Mouse (Mus musculus) MEL (cell line): ENCODE measurements around the gene Lyg2. TPM values are rescaled to one million over a fixed set of nuclear protein-coding genes. Genes with fewer than 3 reads are reported as not detected.
A peak's percentile ranks its signal among the peaks of the same experiment; 100 is the strongest.

Source experiments
- DNase-seq: peaks from one replicate; pipeline ENCODE4 v3.0.0; 2011; ENCODE audit warnings: low read depth, low spot score
- H3K27ac ChIP-seq: 2 replicates; pipeline ENCODE4 v1.5.1; 2012; ENCODE audit warnings: low read depth, mild to moderate bottlenecking, control low read depth, low read length, moderate library complexity; ENCODE audit not compliant: control insufficient read depth
- H3K27me3 ChIP-seq, 2 experiments: fragments of 150-350 bp in 1 of 2; sonication (generic) in 1 of 2; 2 replicates each; pipeline ENCODE4 v1.6.1; 2012; ENCODE audit warnings: low read length in 2 of 2, mild to moderate bottlenecking in 2 of 2, improper control_type of control experiment in 1 of 2, moderate library complexity in 1 of 2; ENCODE audit not compliant: insufficient read depth in 2 of 2, control insufficient read depth in 1 of 2
- H3K36me3 ChIP-seq, 2 experiments: 2 replicates each; pipeline ENCODE4 v1.6.1; 2012 to 2014; ENCODE audit warnings: low read length in 2 of 2, improper control_type of control experiment in 1 of 2, inconsistent platforms in 1 of 2, mild to moderate bottlenecking in 1 of 2; ENCODE audit not compliant: insufficient read depth in 2 of 2, control insufficient read depth in 1 of 2
- H3K4me1 ChIP-seq, 2 experiments: fragments of 150-350 bp in 1 of 2; sonication (generic) in 1 of 2; 2 replicates each; pipeline ENCODE4 v1.6.1; 2012; ENCODE audit warnings: low read length in 2 of 2, improper control_type of control experiment in 1 of 2, mild to moderate bottlenecking in 1 of 2; ENCODE audit not compliant: insufficient read depth in 2 of 2, control insufficient read depth in 1 of 2
- H3K4me3 ChIP-seq, 2 experiments: fragments of 150-350 bp in 1 of 2; sonication (generic) in 1 of 2; 2 replicates each; pipeline ENCODE4 v1.5.1; 2012; ENCODE audit warnings: low read depth in 2 of 2, low read length in 2 of 2, mild to moderate bottlenecking in 2 of 2, moderate library complexity in 2 of 2, control low read depth in 1 of 2, improper control_type of control experiment in 1 of 2; ENCODE audit not compliant: control insufficient read depth in 1 of 2, insufficient read depth in 1 of 2
- H3K79me2 ChIP-seq: 2 replicates; pipeline ENCODE4 v1.6.1; 2012; ENCODE audit warnings: mild to moderate bottlenecking, low read length, moderate library complexity; ENCODE audit not compliant: control insufficient read depth, poor library complexity, insufficient read depth
- H3K9ac ChIP-seq: 2 replicates; pipeline ENCODE4 v1.6.1; 2012; ENCODE audit warnings: low read depth, mild to moderate bottlenecking, control low read depth, low read length, moderate library complexity; ENCODE audit not compliant: control insufficient read depth, poor library complexity, severe bottlenecking
- H3K9me3 ChIP-seq: fragments of 150-350 bp; sonication (generic); replicated peaks from 2 replicates; pipeline ENCODE4 v1.6.1; 2012; ENCODE audit warnings: mild to moderate bottlenecking, low read length, improper control_type of control experiment, moderate library complexity; ENCODE audit not compliant: insufficient read depth
- BHLHE40 ChIP-seq: IDR thresholded peaks from 2 replicates; pipeline ENCODE4 v1.6.1; 2012; ENCODE audit warnings: low read depth, mild to moderate bottlenecking, inconsistent platforms, low read length, improper control_type of control experiment, borderline replicate concordance
- CHD1 ChIP-seq: IDR thresholded peaks from 2 replicates; pipeline ENCODE4 v1.6.1; 2012; ENCODE audit warnings: low read depth, mild to moderate bottlenecking, inconsistent platforms, low read length, improper control_type of control experiment
- CHD2 ChIP-seq: IDR thresholded peaks from 2 replicates; pipeline ENCODE4 v1.6.1; 2011; ENCODE audit warnings: low read length, improper control_type of control experiment
- CTCF ChIP-seq, 3 experiments: IDR thresholded peaks in 2 of 3; conservative IDR thresholded peaks in 1 of 3; 2 replicates each; pipeline ENCODE4 v1.5.1; 2011 to 2012; ENCODE audit warnings: low read length in 3 of 3, low read depth in 2 of 3, mild to moderate bottlenecking in 2 of 3, improper control_type of control experiment in 1 of 3, inconsistent platforms in 1 of 3, mixed read lengths in 1 of 3, moderate library complexity in 1 of 3; ENCODE audit not compliant: control insufficient read depth in 1 of 3, insufficient read depth in 1 of 3, poor library complexity in 1 of 3, severe bottlenecking in 1 of 3
- E2F4 ChIP-seq: IDR thresholded peaks from 2 replicates; pipeline ENCODE4 v1.6.1; 2011; ENCODE audit warnings: low read depth, low read length, improper control_type of control experiment, borderline replicate concordance
- ELF1 ChIP-seq: IDR thresholded peaks from 2 replicates; pipeline ENCODE4 v1.6.1; 2014; ENCODE audit warnings: low read depth, mild to moderate bottlenecking, inconsistent platforms, low read length, improper control_type of control experiment, moderate library complexity
- EP300 ChIP-seq, 2 experiments: IDR thresholded peaks; 2 replicates each; pipeline ENCODE4 v1.6.1; 2011; ENCODE audit warnings: improper control_type of control experiment in 2 of 2, low read length in 2 of 2, low read depth in 1 of 2, mild to moderate bottlenecking in 1 of 2
- ETS1 ChIP-seq: IDR thresholded peaks from 2 replicates; pipeline ENCODE4 v1.6.1; 2012; ENCODE audit warnings: low read depth, mild to moderate bottlenecking, inconsistent platforms, low read length, improper control_type of control experiment, moderate library complexity
- GABPA ChIP-seq: IDR thresholded peaks from 2 replicates; pipeline ENCODE4 v1.6.1; 2012; ENCODE audit warnings: low read depth, mild to moderate bottlenecking, inconsistent platforms, low read length, improper control_type of control experiment, moderate library complexity
- GATA1 ChIP-seq: IDR thresholded peaks from 2 replicates; pipeline ENCODE4 v1.6.1; 2011; ENCODE audit warnings: low read depth, low read length, improper control_type of control experiment
- HCFC1 ChIP-seq: IDR thresholded peaks from 2 replicates; pipeline ENCODE4 v1.6.1; 2012; ENCODE audit warnings: low read depth, mild to moderate bottlenecking, inconsistent platforms, low read length, improper control_type of control experiment, moderate library complexity
- KAT2A ChIP-seq: conservative IDR thresholded peaks from 2 replicates; pipeline ENCODE4 v1.6.1; 2012; ENCODE audit warnings: low read depth, low read length, improper control_type of control experiment, inconsistent platforms
- MAFK ChIP-seq: IDR thresholded peaks from 2 replicates; pipeline ENCODE4 v1.6.1; 2011; ENCODE audit warnings: low read depth, mild to moderate bottlenecking, low read length, improper control_type of control experiment, borderline replicate concordance
- MAX ChIP-seq: IDR thresholded peaks from 2 replicates; pipeline ENCODE4 v1.6.1; 2011; ENCODE audit warnings: low read length, improper control_type of control experiment
- MXI1 ChIP-seq: IDR thresholded peaks from 2 replicates; pipeline ENCODE4 v1.6.1; 2011; ENCODE audit warnings: mild to moderate bottlenecking, low read depth, low read length, improper control_type of control experiment
- MYB ChIP-seq: IDR thresholded peaks from 2 replicates; pipeline ENCODE4 v1.6.1; 2011; ENCODE audit warnings: mild to moderate bottlenecking, low read depth, low read length, improper control_type of control experiment
- MYC ChIP-seq: IDR thresholded peaks from 2 replicates; pipeline ENCODE4 v1.6.1; 2011; ENCODE audit warnings: low read depth, mild to moderate bottlenecking, low read length, improper control_type of control experiment, moderate library complexity
- NRF1 ChIP-seq: IDR thresholded peaks from 2 replicates; pipeline ENCODE4 v1.6.1; 2014; ENCODE audit warnings: low read depth, mild to moderate bottlenecking, inconsistent platforms, low read length, improper control_type of control experiment, moderate library complexity; ENCODE audit not compliant: poor library complexity, insufficient read depth, severe bottlenecking
- RAD21 ChIP-seq: IDR thresholded peaks from 2 replicates; pipeline ENCODE4 v1.6.1; 2011; ENCODE audit warnings: mild to moderate bottlenecking, low read depth, low read length, improper control_type of control experiment
- RCOR1 ChIP-seq: IDR thresholded peaks from 2 replicates; pipeline ENCODE4 v1.6.1; 2012; ENCODE audit warnings: low read depth, mild to moderate bottlenecking, inconsistent platforms, low read length, improper control_type of control experiment
- TBP ChIP-seq: IDR thresholded peaks from 2 replicates; pipeline ENCODE4 v1.8.0; 2011; ENCODE audit warnings: low read depth, low read length, improper control_type of control experiment
- UBTF ChIP-seq: IDR thresholded peaks from 2 replicates; pipeline ENCODE4 v1.6.1; 2012; ENCODE audit warnings: low read depth, mild to moderate bottlenecking, inconsistent platforms, low read length, improper control_type of control experiment, moderate library complexity, borderline replicate concordance; ENCODE audit not compliant: insufficient read depth
- USF1 ChIP-seq: IDR thresholded peaks from 2 replicates; pipeline ENCODE4 v1.6.1; 2014; ENCODE audit warnings: low read depth, mild to moderate bottlenecking, inconsistent platforms, low read length, improper control_type of control experiment, moderate library complexity
- ZC3H11A ChIP-seq: IDR thresholded peaks from 2 replicates; pipeline ENCODE4 v1.6.1; 2012; ENCODE audit warnings: low read depth, mild to moderate bottlenecking, inconsistent platforms, low read length, improper control_type of control experiment
- ZKSCAN1 ChIP-seq: IDR thresholded peaks from 2 replicates; pipeline ENCODE4 v1.6.1; 2012; ENCODE audit warnings: low read depth, mild to moderate bottlenecking, inconsistent platforms, low read length, improper control_type of control experiment, moderate library complexity
- ZMIZ1 ChIP-seq: IDR thresholded peaks from 2 replicates; pipeline ENCODE4 v1.6.1; 2012; ENCODE audit warnings: low read depth, mild to moderate bottlenecking, inconsistent platforms, low read length, improper control_type of control experiment, moderate library complexity
- ZNF384 ChIP-seq: IDR thresholded peaks from 2 replicates; pipeline ENCODE4 v1.6.1; 2012; ENCODE audit warnings: low read depth, mild to moderate bottlenecking, inconsistent platforms, low read length, improper control_type of control experiment
- polyA plus RNA-seq, 2 experiments: library from polyadenylated mRNA; stranded (reverse) in 1 of 2; unstranded in 1 of 2; fragments of >175 nt in 1 of 2; fragments of >200 nt in 1 of 2; gene quantifications; 2 replicates each; pipeline versions ENCODE4 v1.2.1 to v1.2.4; 2012; ENCODE audit warnings: low replicate concordance in 2 of 2, low read depth in 1 of 2; ENCODE audit not compliant: insufficient read length in 2 of 2, insufficient read depth in 1 of 2, missing spikeins in 1 of 2
- total RNA-seq: library from RNA; depleted of rRNA; stranded (reverse); fragments of 300-350 nt; gene quantifications from 2 replicates; pipeline ENCODE4 v1.2.3, GENCODE M21; 2012

Gene Lyg2
- total and polyA plus RNA-seq, 3 experiments, result not detected

DNA sequence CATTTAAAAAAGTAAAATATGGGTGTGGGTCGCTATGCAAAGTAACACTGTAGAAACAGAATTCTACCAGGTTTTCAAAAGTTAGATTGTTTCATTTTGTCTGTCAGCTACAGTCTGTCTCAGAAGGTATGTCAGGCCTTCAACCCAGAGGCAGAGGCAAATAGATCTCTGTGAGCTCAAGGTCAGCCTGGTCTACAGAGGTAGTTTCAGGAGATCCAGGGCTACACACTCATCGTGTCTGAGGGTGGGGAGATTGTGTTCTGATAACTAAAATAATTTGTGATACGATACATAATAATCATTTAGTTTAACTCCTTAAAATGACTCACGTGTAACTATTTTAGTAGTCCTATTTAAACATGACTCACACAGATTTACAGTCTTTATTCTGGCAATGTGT lies 43.1 kb downstream of the Lyg2 start:
- Histone ChIP-seq H3K4me3 (peak overlapping the region; percentile 81 to 82), H3K9me3 (no peaks in the 10 kb centered on the region), H3K79me2 (no peaks in the 10 kb centered on the region; the same call in 1 of the 2 replicates), H3K36me3 (peaks cover 0 to 13% of the 10 kb centered on the region in 2 experiments; a peak in 3 of 4 replicates), H3K27me3 (no peaks in the 10 kb centered on the region), H3K9ac (peak overlapping the region; percentile 78), H3K27ac (peak overlapping the region; percentile 89), H3K4me1 (peaks cover 2 to 13% of the 10 kb centered on the region in 2 experiments; a peak in 3 of 4 replicates)
- DNase-seq, result peak; percentile 47
- TF ChIP-seq KAT2A (no peak), MAFK (no peak), MXI1 (no peak), TBP (no peak), ZNF384 (no peak), ZC3H11A (no peak), NRF1 (no peak)

DNA sequence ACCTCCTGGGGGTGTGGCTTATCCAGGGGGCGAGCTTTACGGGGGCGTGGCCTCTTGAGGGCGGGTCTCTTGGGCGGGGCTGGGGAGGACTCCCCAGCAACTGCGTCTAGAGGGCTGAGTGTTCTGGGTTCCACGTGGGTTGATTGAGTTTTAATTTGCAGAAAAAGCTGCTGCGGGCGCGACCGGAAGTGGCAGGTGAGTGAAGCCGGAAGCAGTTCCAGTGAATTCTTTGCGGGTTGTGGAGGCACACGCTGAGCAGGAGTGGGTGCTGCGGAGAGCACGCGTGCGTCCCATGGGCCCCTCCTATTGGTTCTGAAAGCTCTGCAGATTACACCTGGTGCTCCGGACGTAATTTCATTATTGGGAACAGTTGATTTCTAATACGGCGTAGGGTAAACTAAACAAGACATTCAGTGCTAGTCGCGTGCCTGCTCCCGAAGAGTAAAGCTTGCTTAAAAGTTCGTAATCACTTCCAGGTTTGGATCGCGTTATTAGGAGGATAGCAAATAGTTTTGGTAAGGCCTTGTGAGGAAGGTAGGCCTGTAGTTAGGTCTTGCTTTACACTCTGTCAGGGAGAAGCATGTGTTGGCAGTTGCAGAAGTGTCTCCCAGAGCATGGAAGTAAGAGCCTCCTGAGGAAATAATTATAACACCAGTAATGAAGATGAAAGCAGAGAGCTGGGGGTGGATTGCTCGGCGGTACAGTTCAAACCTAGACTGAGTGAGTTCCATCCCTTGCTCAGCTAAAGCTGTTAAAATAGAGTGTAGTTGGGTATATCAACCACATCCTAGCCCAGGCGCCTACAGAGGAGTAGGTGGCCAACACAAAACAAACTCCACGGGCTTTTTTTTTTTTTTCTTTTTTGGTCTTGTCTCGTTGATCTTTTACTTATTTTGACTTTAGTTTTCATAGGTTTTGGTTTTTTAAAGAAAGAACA lies 43.9 kb downstream of the Lyg2 start:
- H3K36me3 ChIP-seq, result peaks cover 0 to 13% of the 10 kb centered on the region in 2 experiments; a peak in 2 of 4 replicates
- peak overlapping the region; percentile 78 for H3K9ac ChIP-seq
- no peaks in the 10 kb centered on the region; the same call in 1 of the 2 replicates for H3K79me2 ChIP-seq
- peaks cover 2 to 13% of the 10 kb centered on the region in 2 experiments; a peak in 3 of 4 replicates for H3K4me1 ChIP-seq
- H3K9me3 ChIP-seq, result no peaks in the 10 kb centered on the region
- peak overlapping the region; percentile 81 to 82 for H3K4me3 ChIP-seq
- H3K27me3 ChIP-seq, result no peaks in the 10 kb centered on the region
- peak overlapping the region; percentile 89 for H3K27ac ChIP-seq
- DNase-seq, result peak; percentile 96
- TF ChIP-seq MYC (peak; percentile 95), E2F4 (no peak), ZMIZ1 (peak; percentile 82), RAD21 (no peak), CHD2 (no peak), HCFC1 (peak; percentile 84), ZNF384 (peak; percentile 64; the same call in 1 of the 2 replicates), MAFK (no peak), CTCF (IDR thresholded peaks at IDR 0.05 in 2 of 3, conservative IDR thresholded peaks at IDR 0.05 in 1 of 3; ENCODE audit: control insufficient read depth in 1 of 3, insufficient read depth in 1 of 3, low read depth in 2 of 3, low read length in 3 of 3, poor library complexity in 1 of 3, severe bottlenecking in 1 of 3) (no peak), ELF1 (peak; percentile 78), BHLHE40 (peak; percentile 76; the same call in 1 of the 2 replicates), CHD1 (0 out of 2 replicates have a peak, but pooled peaks have one; percentile 82), NRF1 (peak; percentile 56; the same call in 1 of the 2 replicates), GATA1 (0 out of 2 replicates have a peak, but pooled peaks have one; percentile 16), ZKSCAN1 (0 out of 2 replicates have a peak, but pooled peaks have one; percentile 27), ETS1 (peak; percentile 60; the same call in 1 of the 2 replicates), USF1 (peak; percentile 63), MYB (0 out of 2 replicates have a peak, but pooled peaks have one; percentile 41), ZC3H11A (no peak), MXI1 (peak; percentile 99), MAX (peak; percentile 94), RCOR1 (no peak; the same call in 1 of the 2 replicates), GABPA (no peak), EP300 (IDR thresholded peaks at IDR 0.05; ENCODE audit: low read depth in 1 of 2, low read length in 2 of 2) (peak in 1 of 2 experiments; percentile 15; a peak in 1 of 4 replicates), UBTF (no peak)
